Mouse (Mus musculus): ENCODE measurements around the gene Akap5. TPM values are rescaled to one million over a fixed set of nuclear protein-coding genes. Genes with fewer than 3 reads are reported as not detected.

Akap5 gene
- 1.9 TPM for polyA plus RNA-seq (2021)

- in situ Hi-C loops (cut with MboI; ENCODE audit: low pct_unique_long_range_greater_than_20kb): no loop called here
- POLR2A ChIA-PET: no interaction called here
- DNase-seq (ENCODE audit: low read depth, low spot score): no peak
- peak; percentile 71 for ATAC-seq
- H3K27me3 ChIP-seq: no peaks in the 10 kb centered on the region
- no peak for TF ChIP-seq CTCF (IDR thresholded peaks at IDR 0.05)
- CTCF ChIA-PET: no interaction called here
Observed at GRCm38 (mm10) chr12:76324679-76325431, at the start of gene Akap5. Akap5 (plus strand) TSS chr12:76324891.

GRCm38 (mm10) chr12:76278209-76278608 is 46.5 kb upstream of the Akap5 start:
- in situ Hi-C loops (cut with MboI; ENCODE audit: low pct_unique_long_range_greater_than_20kb): no loop called here
- ATAC-seq (no peak), DNase-seq (ENCODE audit: low read depth, low spot score) (no peak)
- CTCF ChIA-PET: no interaction called here
- TF ChIP-seq CTCF (IDR thresholded peaks at IDR 0.05): no peak
- POLR2A ChIA-PET: no interaction called here
- no peaks in the 10 kb centered on the region for H3K27me3 ChIP-seq

GRCm38 (mm10) chr12:76280556-76280955 is 44.1 kb upstream of the Akap5 start:
- TF ChIP-seq CTCF (IDR thresholded peaks at IDR 0.05): no peak
- in situ Hi-C loops (cut with MboI; ENCODE audit: low pct_unique_long_range_greater_than_20kb): no loop called here
- no peaks in the 10 kb centered on the region for H3K27me3 ChIP-seq
- ATAC-seq (no peak), DNase-seq (ENCODE audit: low read depth, low spot score) (no peak)
- POLR2A ChIA-PET: no interaction called here
- CTCF ChIA-PET: no interaction called here

GRCm38 (mm10) chr12:76281111-76281660 is 43.5 kb upstream of the Akap5 start:
- no peak for ATAC-seq
- POLR2A ChIA-PET: no interaction called here
- H3K27me3 ChIP-seq: no peaks in the 10 kb centered on the region

GRCm38 (mm10) chr12:76282132-76282531 is 42.6 kb upstream of the Akap5 start:
- in situ Hi-C loops (cut with MboI; ENCODE audit: low pct_unique_long_range_greater_than_20kb): no loop called here
- POLR2A ChIA-PET: no interaction called here
- CTCF ChIA-PET: interaction anchor here (1.0 kb wide), 1 partner anchor 10 kb away, joined by 6 read pairs; no protein-coding TSS in a partner anchor
- no peak for ATAC-seq
- no peaks in the 10 kb centered on the region for H3K27me3 ChIP-seq
- TF ChIP-seq CTCF (IDR thresholded peaks at IDR 0.05): no peak
- no peak for DNase-seq (ENCODE audit: low read depth, low spot score)

More at GRCm38 (mm10) chr12:76281111-76281660, 43.5 kb upstream of the Akap5 start:
- CTCF ChIA-PET: interaction anchor here (1.0 kb wide), 1 partner anchor 11 kb away, joined by 6 read pairs; no protein-coding TSS in a partner anchor
- no peak for DNase-seq (ENCODE audit: low read depth, low spot score)
- in situ Hi-C loops (cut with MboI; ENCODE audit: low pct_unique_long_range_greater_than_20kb): no loop called here
- no peak for TF ChIP-seq CTCF (IDR thresholded peaks at IDR 0.05)

- CTCF ChIA-PET: interaction anchor here (0.7 to 1.0 kb wide), 2 partner anchors 10 to 58 kb away, joined by 4 to 6 read pairs; no protein-coding TSS in a partner anchor
- no peak for ATAC-seq
- in situ Hi-C loops (cut with MboI; ENCODE audit: low pct_unique_long_range_greater_than_20kb): no loop called here
Observed at GRCm38 (mm10) chr12:76282532-76283173, 42.0 kb upstream of the Akap5 start.

GRCm38 (mm10) chr12:76285418-76285817 is 39.3 kb upstream of the Akap5 start:
- no peak for TF ChIP-seq CTCF (IDR thresholded peaks at IDR 0.05)
- DNase-seq (ENCODE audit: low read depth, low spot score): no peak
- H3K27me3 ChIP-seq: no peaks in the 10 kb centered on the region
- ChIA-PET POLR2A (no interaction called here), CTCF (no interaction called here)
- in situ Hi-C loops (cut with MboI; ENCODE audit: low pct_unique_long_range_greater_than_20kb): no loop called here
- ATAC-seq: no peak

More at GRCm38 (mm10) chr12:76282532-76283173, 42.0 kb upstream of the Akap5 start:
- H3K27me3 ChIP-seq: no peaks in the 10 kb centered on the region
- POLR2A ChIA-PET: no interaction called here
- DNase-seq (ENCODE audit: low read depth, low spot score): no peak
- no peak for TF ChIP-seq CTCF (IDR thresholded peaks at IDR 0.05)

GRCm38 (mm10) chr12:76287986-76288385 is 36.7 kb upstream of the Akap5 start:
- ChIA-PET CTCF (no interaction called here), POLR2A (no interaction called here)
- no peak for ATAC-seq
- no peak for TF ChIP-seq CTCF (IDR thresholded peaks at IDR 0.05)
- in situ Hi-C loops (cut with MboI; ENCODE audit: low pct_unique_long_range_greater_than_20kb): no loop called here
- no peaks in the 10 kb centered on the region for H3K27me3 ChIP-seq
- DNase-seq (ENCODE audit: low read depth, low spot score): no peak

- DNase-seq (ENCODE audit: low read depth, low spot score): no peak
- POLR2A ChIA-PET: no interaction called here
- no peaks in the 10 kb centered on the region for H3K27me3 ChIP-seq
- TF ChIP-seq CTCF (IDR thresholded peaks at IDR 0.05): no peak
- in situ Hi-C loops (cut with MboI; ENCODE audit: low pct_unique_long_range_greater_than_20kb): no loop called here
- CTCF ChIA-PET: no interaction called here
- no peak for ATAC-seq
Observed at GRCm38 (mm10) chr12:76288494-76288893, 36.2 kb upstream of the Akap5 start.

GRCm38 (mm10) chr12:76289428-76289827 is 35.3 kb upstream of the Akap5 start:
- in situ Hi-C loops (cut with MboI; ENCODE audit: low pct_unique_long_range_greater_than_20kb): no loop called here
- POLR2A ChIA-PET: no interaction called here

GRCm38 (mm10) chr12:76290271-76290670 is 34.4 kb upstream of the Akap5 start:
- in situ Hi-C loops (cut with MboI; ENCODE audit: low pct_unique_long_range_greater_than_20kb): no loop called here
- ChIA-PET POLR2A (no interaction called here), CTCF (interaction anchor here (0.7 kb wide), 1 partner anchor 8 kb away, joined by 3 read pairs; no protein-coding TSS in a partner anchor)
- ATAC-seq: no peak
- DNase-seq (ENCODE audit: low read depth, low spot score): no peak
- no peaks in the 10 kb centered on the region for H3K27me3 ChIP-seq
- no peak for TF ChIP-seq CTCF (IDR thresholded peaks at IDR 0.05)

More at GRCm38 (mm10) chr12:76289428-76289827, 35.3 kb upstream of the Akap5 start:
- CTCF ChIA-PET: no interaction called here
- no peak for ATAC-seq
- DNase-seq (ENCODE audit: low read depth, low spot score): no peak
- TF ChIP-seq CTCF (IDR thresholded peaks at IDR 0.05): no peak
- H3K27me3 ChIP-seq: no peaks in the 10 kb centered on the region

Measured in Patski (cell line).